Mouse (Mus musculus) macrophage (primary cell): Measurements from ENCODE around the gene Olfr1076. TPM values are rescaled to one million over a fixed set of nuclear protein-coding genes. Genes with fewer than 3 reads are reported as not detected.
"Not testable (repeated sequence)": the region's sequence is repeated elsewhere in the genome, so short reads cannot be mapped to it uniquely, and the experiment has no call there.

ENCODE experiments used
- H3K27ac ChIP-seq: fragments of 350-480 bp; formaldehyde crosslinking; 2 replicates; pipeline ENCODE4 v1.9.0; 2021
- H3K36me3 ChIP-seq: fragments of 350-480 bp; formaldehyde crosslinking; 2 replicates; pipeline ENCODE4 v1.9.0; 2021; ENCODE audit errors: inconsistent target
- H3K4me3 ChIP-seq: fragments of 350-480 bp; formaldehyde crosslinking; 2 replicates; pipeline ENCODE4 v1.9.0; 2021; ENCODE audit errors: inconsistent target
- H3K79me2 ChIP-seq: fragments of 350-480 bp; formaldehyde crosslinking; 2 replicates; pipeline ENCODE4 v1.9.0; 2021; ENCODE audit errors: inconsistent target
- WGBS: methylation state at CpG from one replicate; pipeline ENCODE4 v1.1.7; 2026; ENCODE audit warnings: inconsistent platforms; ENCODE audit not compliant: missing documents; 5-methylcytosine and 5-hydroxymethylcytosine counted together
- polyA plus RNA-seq: library from polyadenylated mRNA; stranded (reverse); fragments of 250-400 nt; gene quantifications from 3 replicates; pipeline ENCODE4 v1.2.4, GENCODE M21; 2018; ENCODE audit warnings: inconsistent platforms
- total RNA-seq, 78 experiments: library from RNA; depleted of rRNA; stranded (reverse); fragments of 250-400 nt; gene quantifications; 1 replicate in 9 of 78; 2 replicates in 24 of 78; 3 replicates in 43 of 78; 4 replicates in 2 of 78; pipeline ENCODE4 v1.2.4; 2018; ENCODE audit warnings: inconsistent platforms in 56 of 78

Gene Olfr1076
- not detected for total RNA-seq (2018; cell fraction: chromatin; rRNA removed)
- total RNA-seq (2018; cell fraction: cytosol; rRNA removed): not detected
- total RNA-seq (2018; cell fraction: nucleus; rRNA removed): not detected
- not detected in 3 replicates for polyA plus RNA-seq

DNA sequence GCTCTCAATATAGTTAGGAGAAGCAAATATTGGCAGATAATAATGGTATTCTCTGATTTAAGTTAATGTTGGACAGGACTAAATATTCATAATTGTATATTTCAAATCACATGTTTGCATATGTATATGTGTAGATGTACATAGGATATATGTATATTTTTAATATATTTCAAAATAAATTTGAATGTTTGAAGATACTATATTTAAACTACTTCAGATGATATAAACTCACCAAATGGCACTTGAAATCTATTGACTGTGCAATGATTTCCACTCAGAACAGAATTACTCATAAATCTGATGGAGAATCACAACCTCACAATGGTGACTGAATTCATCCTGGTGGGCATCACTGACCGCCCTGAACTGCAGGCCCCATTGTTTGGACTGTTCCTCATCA is at the start of gene Olfr1076:
Olfr1076 (plus strand) TSS at position 301 of the 400 bp plus-strand sequence.
- H3K79me2 ChIP-seq: no peaks in the 10 kb centered on the region; the same call in 1 of the 2 replicates
- no peak within 1 kb of the TSS for H3K4me3 ChIP-seq
- H3K36me3 ChIP-seq: no peaks in the 10 kb centered on the region
- no peak within 1 kb of the TSS for H3K27ac ChIP-seq
- 67% methylated on average over 1 of the region's 1 CpGs for WGBS

DNA sequence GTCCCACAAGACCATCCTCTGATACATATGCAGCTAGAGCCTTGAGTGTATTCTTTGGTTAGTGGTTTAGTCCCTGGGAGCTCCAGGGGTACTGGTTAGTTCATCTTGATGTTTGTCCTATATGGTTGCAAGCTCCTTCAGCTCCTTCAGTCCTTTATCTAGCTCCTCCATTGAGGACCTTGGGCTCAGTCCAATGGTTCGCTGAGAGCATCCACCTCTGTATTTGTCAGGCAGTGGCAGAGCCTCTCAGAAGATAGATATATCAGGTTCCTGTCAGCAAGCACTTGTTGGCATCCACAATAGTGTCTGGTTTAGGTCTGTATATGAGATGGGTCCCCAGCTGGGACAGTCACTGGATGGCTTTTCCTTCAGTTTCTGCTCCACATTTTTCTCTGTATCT is 47.8 kb upstream of the Olfr1076 start:
- Histone ChIP-seq H3K27ac (no peak overlapping the region), H3K79me2 (no peaks in the 10 kb centered on the region), H3K36me3 (no peaks in the 10 kb centered on the region), H3K4me3 (no peak overlapping the region)
- 67% methylated on average over 1 of the region's 1 CpGs for WGBS

- no peak overlapping the region for H3K27ac ChIP-seq
- H3K36me3 ChIP-seq: no peaks in the 10 kb centered on the region
- no peak overlapping the region for H3K4me3 ChIP-seq
Observed at GRCm38 (mm10) chr2:86464442-86465109, 43.7 kb upstream of the Olfr1076 start.

DNA sequence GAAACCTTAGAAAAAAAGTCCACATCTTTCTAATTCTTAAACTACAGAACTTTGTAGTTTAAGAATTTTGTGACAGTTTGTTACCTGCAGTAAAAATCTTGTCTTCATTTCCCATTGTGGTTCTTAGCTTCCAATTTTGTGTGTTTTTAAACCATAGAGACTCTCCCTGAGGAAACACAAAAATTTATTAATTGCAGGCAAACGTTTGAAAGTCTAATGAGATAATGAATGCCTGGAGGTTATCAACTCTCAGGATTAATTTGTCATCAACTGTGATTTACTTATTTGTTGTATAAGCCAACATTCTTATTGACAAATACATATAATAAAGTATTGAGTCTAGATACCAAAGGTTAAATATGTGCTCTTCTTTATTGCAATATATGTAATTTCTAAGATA is 21.0 kb upstream of the Olfr1076 start, which contains the start of gene Olfr228:
Olfr228 (minus strand) TSS at position 101 of the 400 bp plus-strand sequence.
- WGBS: 64% methylated on average over 1 of the region's 1 CpGs
- Histone ChIP-seq H3K27ac (no peak within 1 kb of the TSS), H3K79me2 (no peaks in the 10 kb centered on the region), H3K36me3 (no peaks in the 10 kb centered on the region), H3K4me3 (no peak within 1 kb of the TSS)

More at GRCm38 (mm10) chr2:86464442-86465109, 43.7 kb upstream of the Olfr1076 start:
- WGBS: 34% methylated on average over 10 of the region's 10 CpGs
- H3K79me2 ChIP-seq: no peaks in the 10 kb centered on the region

DNA sequence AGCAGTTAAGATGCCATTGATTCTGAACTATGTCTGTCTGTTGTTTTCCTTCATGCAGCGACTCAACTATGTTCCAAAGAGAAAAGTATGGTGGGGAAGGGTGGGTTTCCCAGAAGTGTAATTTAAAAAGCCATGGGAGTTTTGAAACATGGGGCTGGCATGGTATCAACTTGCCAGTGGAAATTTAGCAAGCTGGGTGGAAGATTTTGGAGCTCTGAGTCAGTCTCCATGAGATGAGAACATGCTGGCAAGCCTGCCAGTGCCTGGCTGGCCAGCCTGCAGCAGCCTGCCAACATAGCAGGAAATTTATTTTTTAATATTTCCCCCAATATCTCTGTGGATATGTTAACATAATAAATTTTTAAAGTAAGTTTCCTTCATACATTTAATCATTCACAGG is 22.7 kb downstream of the Olfr1076 start:
- Histone ChIP-seq H3K36me3 (no peaks in the 10 kb centered on the region), H3K4me3 (no peak overlapping the region), H3K27ac (no peak overlapping the region), H3K79me2 (no peaks in the 10 kb centered on the region)
- 44% methylated on average over 1 of the region's 1 CpGs for WGBS

DNA sequence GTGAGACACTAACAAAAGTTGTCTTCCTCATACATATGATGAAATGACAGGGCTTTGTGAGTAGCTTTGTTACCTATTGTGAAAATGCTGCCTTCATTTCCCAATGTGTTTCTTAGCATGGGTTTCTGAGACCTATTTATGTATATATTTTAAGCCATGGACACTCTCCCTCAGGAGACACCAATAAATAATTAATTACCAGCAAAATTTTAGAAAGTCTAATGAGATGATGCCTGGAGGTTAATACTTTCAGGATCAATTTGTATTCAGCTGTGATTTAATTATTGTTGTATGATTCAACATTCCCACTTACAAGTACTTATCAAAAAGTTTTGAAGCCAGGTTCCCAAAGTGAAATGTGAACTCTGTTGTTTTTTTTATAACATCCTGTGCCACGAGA is 34.1 kb downstream of the Olfr1076 start, which contains the start of gene Olfr1079:
Olfr1079 (minus strand) TSS at position 101 of the 400 bp plus-strand sequence.
- no peaks in the 10 kb centered on the region for H3K36me3 ChIP-seq
- WGBS: 43% methylated on average over 1 of the region's 1 CpGs
- H3K4me3 ChIP-seq: no peak within 1 kb of the TSS
- no peaks in the 10 kb centered on the region for H3K79me2 ChIP-seq
- H3K27ac ChIP-seq: no peak within 1 kb of the TSS

DNA sequence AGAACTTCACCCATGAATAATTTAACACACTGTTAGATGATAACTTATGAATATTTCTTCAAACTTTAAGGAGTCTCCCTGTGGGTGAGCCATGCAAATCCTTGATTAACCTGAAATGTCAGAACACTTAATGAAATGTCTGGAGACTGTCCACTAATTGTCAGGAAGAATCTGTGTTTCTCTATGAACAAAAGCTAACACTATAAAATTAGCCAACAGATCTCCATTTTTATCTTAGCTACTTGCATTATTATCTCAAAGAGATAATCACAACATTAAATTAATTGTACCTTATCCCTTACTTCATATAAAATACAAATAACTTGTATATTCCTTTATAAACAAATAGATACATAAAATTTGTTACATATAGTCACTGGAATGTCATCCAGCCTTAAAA is 49.9 kb downstream of the Olfr1076 start, which contains the start of gene Olfr1080:
Olfr1080 (minus strand) TSS at position 101 of the 400 bp plus-strand sequence.
- H3K79me2 ChIP-seq, H3K27ac ChIP-seq, H3K4me3 ChIP-seq, H3K36me3 ChIP-seq: not testable (repeated sequence)

Other genes with a start within 250 kb of the Olfr1076 start
- not detected in 3 replicates for gene Olfr1051, start 229.4 kb upstream of the Olfr1076 start, polyA plus RNA-seq
- gene Olfr1052, start 216.0 kb upstream of the Olfr1076 start, polyA plus RNA-seq: not detected in 3 replicates
- not detected in 3 replicates for gene Olfr1053, start 193.2 kb upstream of the Olfr1076 start, polyA plus RNA-seq
- not detected in 3 replicates for gene Olfr1054, start 173.0 kb upstream of the Olfr1076 start, polyA plus RNA-seq
- gene Olfr1055, start 158.2 kb upstream of the Olfr1076 start, polyA plus RNA-seq: not detected in 3 replicates
- not detected in 3 replicates for gene Olfr1056, start 146.0 kb upstream of the Olfr1076 start, polyA plus RNA-seq
- gene Olfr1057, start 130.1 kb upstream of the Olfr1076 start, polyA plus RNA-seq: not detected in 3 replicates
- not detected in 3 replicates for gene Olfr1058, start 119.9 kb upstream of the Olfr1076 start, polyA plus RNA-seq
- not detected in 3 replicates for gene Olfr1061, start 94.4 kb upstream of the Olfr1076 start, polyA plus RNA-seq
- not detected in 3 replicates for gene Olfr1062, start 81.7 kb upstream of the Olfr1076 start, polyA plus RNA-seq
- gene Olfr1065, start 57.9 kb upstream of the Olfr1076 start, polyA plus RNA-seq: not detected in 3 replicates
- not detected in 3 replicates for gene Olfr1066, start 52.2 kb upstream of the Olfr1076 start, polyA plus RNA-seq
- not detected in 3 replicates for gene Olfr228, start 21.1 kb upstream of the Olfr1076 start, polyA plus RNA-seq
- not detected in 3 replicates for gene Olfr1079, start 34.0 kb downstream of the Olfr1076 start, polyA plus RNA-seq
- gene Olfr1080, start 49.8 kb downstream of the Olfr1076 start, polyA plus RNA-seq: not detected in 3 replicates
- not detected in 3 replicates for gene Olfr1082, start 90.5 kb downstream of the Olfr1076 start, polyA plus RNA-seq
- not detected in 3 replicates for gene Olfr1084, start 131.3 kb downstream of the Olfr1076 start, polyA plus RNA-seq
- not detected in 3 replicates for gene Olfr1085, start 153.6 kb downstream of the Olfr1076 start, polyA plus RNA-seq
- gene Olfr1086, start 171.6 kb downstream of the Olfr1076 start, polyA plus RNA-seq: not detected in 3 replicates
- gene Olfr1087, start 189.9 kb downstream of the Olfr1076 start, polyA plus RNA-seq: not detected in 3 replicates
- not detected in 3 replicates for gene Olfr1089, start 225.2 kb downstream of the Olfr1076 start, polyA plus RNA-seq